Mouse (Mus musculus): ENCODE data around the gene Gm884. TPM values are rescaled to one million over a fixed set of nuclear protein-coding genes. Genes with fewer than 3 reads are reported as not detected.
A peak's percentile ranks its signal among the peaks of the same experiment; 100 is the strongest.
"Not testable (repeated sequence)": the region's sequence is repeated elsewhere in the genome, so short reads cannot be mapped to it uniquely, and the experiment has no call there.

Gm884 gene
- polyA plus RNA-seq, 1 experiment = not detected

DNA sequence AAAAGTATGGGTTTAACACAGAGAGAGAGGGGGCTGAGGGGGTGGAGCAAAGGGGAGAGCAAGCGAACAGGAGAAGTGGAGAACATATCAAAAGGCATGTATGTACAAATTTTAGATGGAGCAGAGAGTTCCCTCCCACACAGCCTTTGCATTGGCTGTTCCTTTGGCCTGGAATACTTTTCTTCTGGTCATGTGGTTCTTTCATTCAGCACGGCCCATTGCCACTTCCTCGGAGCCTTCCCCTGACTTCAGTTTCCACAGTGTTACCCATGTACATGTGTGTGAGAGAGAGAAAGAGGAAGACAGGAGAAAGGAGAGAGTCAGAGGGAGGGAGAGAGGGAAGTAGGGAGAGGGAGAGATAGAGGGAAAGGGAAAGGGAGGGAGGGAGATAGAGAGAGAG is 14.5 kb upstream of the Gm884 start:
- no peak overlapping the region for H3K4me3 ChIP-seq (ENCODE audit: insufficient read depth, low read depth, low read length)
- 74% methylated on average over 3 of the region's 3 CpGs for WGBS
- H3K4me1 ChIP-seq (ENCODE audit: control insufficient read depth, insufficient read depth, low read length) = no peaks in the 10 kb centered on the region
- DNase-seq = no peak
- no peak for TF ChIP-seq CTCF (conservative IDR thresholded peaks at IDR 0.05; ENCODE audit: insufficient read depth, insufficient read length, low read depth, low read length)
- no peak for TF ChIP-seq POLR2A (IDR thresholded peaks at IDR 0.05; ENCODE audit: low read depth, low read length)
- no peak overlapping the region for H3K27ac ChIP-seq (ENCODE audit: insufficient read depth, low read depth, low read length)
- H3K36me3 ChIP-seq (ENCODE audit: control insufficient read depth, insufficient read depth, low read length) = no peaks in the 10 kb centered on the region
- no peaks in the 10 kb centered on the region for H3K27me3 ChIP-seq (replicated peaks; ENCODE audit: control insufficient read depth, insufficient read depth, low read length)

DNA sequence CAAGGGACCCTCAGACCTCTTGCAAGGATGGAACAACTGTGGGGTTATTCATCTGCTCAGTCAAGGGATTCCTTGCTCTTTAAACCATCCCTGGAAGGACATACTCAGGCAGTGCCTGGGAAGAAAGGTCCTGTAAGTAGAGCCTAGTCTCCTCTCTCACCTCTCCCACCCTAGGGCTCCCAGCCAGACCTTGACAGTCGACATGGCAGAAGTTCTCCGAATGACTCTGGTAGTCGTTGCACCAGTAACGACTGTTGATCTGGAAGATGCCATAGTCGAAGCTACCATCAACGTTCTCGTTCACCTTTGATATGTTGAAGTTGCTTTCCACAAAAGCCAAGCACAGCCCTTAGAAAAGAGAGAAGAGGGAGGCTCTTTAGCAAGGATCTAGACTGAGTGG is 13.9 kb upstream of the Gm884 start:
- no peak for TF ChIP-seq POLR2A (IDR thresholded peaks at IDR 0.05; ENCODE audit: low read depth, low read length)
- no peak for TF ChIP-seq CTCF (conservative IDR thresholded peaks at IDR 0.05; ENCODE audit: insufficient read depth, insufficient read length, low read depth, low read length)
- no peaks in the 10 kb centered on the region for H3K36me3 ChIP-seq (ENCODE audit: control insufficient read depth, insufficient read depth, low read length)
- WGBS = 84% methylated on average over 7 of the region's 7 CpGs
- no peak for DNase-seq
- no peaks in the 10 kb centered on the region for H3K4me1 ChIP-seq (ENCODE audit: control insufficient read depth, insufficient read depth, low read length)
- H3K4me3 ChIP-seq (ENCODE audit: insufficient read depth, low read depth, low read length) = no peak overlapping the region
- H3K27ac ChIP-seq (ENCODE audit: insufficient read depth, low read depth, low read length) = no peak overlapping the region
- no peaks in the 10 kb centered on the region for H3K27me3 ChIP-seq (replicated peaks; ENCODE audit: control insufficient read depth, insufficient read depth, low read length)

DNA sequence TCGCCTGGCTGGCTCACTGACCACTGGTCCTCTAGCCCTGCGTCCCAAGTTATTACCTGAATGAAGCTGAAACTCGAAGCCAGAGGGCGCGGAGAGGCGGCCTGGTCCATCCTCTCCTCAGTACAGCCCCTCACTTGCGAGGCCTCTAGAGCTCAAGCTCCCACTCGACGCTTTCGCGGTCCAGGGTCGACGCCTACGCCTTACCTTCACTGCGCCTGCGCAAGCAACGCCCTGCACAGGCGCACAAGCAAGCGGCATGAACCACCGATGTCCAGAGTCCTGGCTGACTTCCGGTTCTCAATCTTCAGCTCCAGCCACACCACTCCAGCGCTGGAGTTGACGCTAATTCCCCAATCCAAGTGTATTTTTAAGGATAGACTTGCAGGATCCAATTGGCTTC is 6.5 kb upstream of the Gm884 start:
- TF ChIP-seq CTCF (conservative IDR thresholded peaks at IDR 0.05; ENCODE audit: insufficient read depth, insufficient read length, low read depth, low read length) (no peak), POLR2A (IDR thresholded peaks at IDR 0.05; ENCODE audit: low read depth, low read length) (no peak)
- H3K36me3 ChIP-seq (ENCODE audit: control insufficient read depth, insufficient read depth, low read length) = no peaks in the 10 kb centered on the region
- WGBS = 78% methylated on average over 23 of the region's 23 CpGs
- H3K4me1 ChIP-seq (ENCODE audit: control insufficient read depth, insufficient read depth, low read length) = no peaks in the 10 kb centered on the region
- no peak overlapping the region for H3K27ac ChIP-seq (ENCODE audit: insufficient read depth, low read depth, low read length)
- no peak overlapping the region for H3K4me3 ChIP-seq (ENCODE audit: insufficient read depth, low read depth, low read length)
- H3K27me3 ChIP-seq (replicated peaks; ENCODE audit: control insufficient read depth, insufficient read depth, low read length) = 0 out of 2 replicates have a peak, but pooled peaks cover 1% of the 10 kb centered on the region
- no peak for DNase-seq

DNA sequence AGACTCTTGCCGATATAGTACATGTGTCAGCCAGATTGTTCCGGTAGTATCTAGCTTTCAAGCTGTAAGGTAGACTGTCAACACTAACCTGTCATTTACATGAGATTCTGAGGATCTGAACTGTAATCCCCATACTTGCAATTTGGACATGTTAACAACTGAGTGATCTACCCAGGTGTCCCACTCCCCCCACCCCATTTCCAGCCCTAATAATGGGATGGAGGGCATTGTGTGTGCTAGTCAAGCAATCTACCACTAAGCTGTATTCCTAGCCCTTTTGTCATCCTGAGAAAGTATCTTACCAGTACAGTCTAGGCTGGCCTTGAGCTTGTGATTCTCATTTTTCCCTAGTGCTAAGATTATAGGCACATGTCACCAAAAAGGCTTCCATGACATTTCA is 10.2 kb downstream of the Gm884 start:
- WGBS = 91% methylated on average over 2 of the region's 2 CpGs
- no peaks in the 10 kb centered on the region for H3K36me3 ChIP-seq (ENCODE audit: control insufficient read depth, insufficient read depth, low read length)
- DNase-seq = no peak
- TF ChIP-seq POLR2A (IDR thresholded peaks at IDR 0.05; ENCODE audit: low read depth, low read length) = no peak
- no peak for TF ChIP-seq CTCF (conservative IDR thresholded peaks at IDR 0.05; ENCODE audit: insufficient read depth, insufficient read length, low read depth, low read length)
- H3K27me3 ChIP-seq (replicated peaks; ENCODE audit: control insufficient read depth, insufficient read depth, low read length) = peaks cover 1% of the 10 kb centered on the region; the same call in 1 of the 2 replicates
- H3K4me1 ChIP-seq (ENCODE audit: control insufficient read depth, insufficient read depth, low read length) = no peaks in the 10 kb centered on the region
- H3K4me3 ChIP-seq (ENCODE audit: insufficient read depth, low read depth, low read length) = no peak overlapping the region
- H3K27ac ChIP-seq (ENCODE audit: insufficient read depth, low read depth, low read length) = no peak overlapping the region

DNA sequence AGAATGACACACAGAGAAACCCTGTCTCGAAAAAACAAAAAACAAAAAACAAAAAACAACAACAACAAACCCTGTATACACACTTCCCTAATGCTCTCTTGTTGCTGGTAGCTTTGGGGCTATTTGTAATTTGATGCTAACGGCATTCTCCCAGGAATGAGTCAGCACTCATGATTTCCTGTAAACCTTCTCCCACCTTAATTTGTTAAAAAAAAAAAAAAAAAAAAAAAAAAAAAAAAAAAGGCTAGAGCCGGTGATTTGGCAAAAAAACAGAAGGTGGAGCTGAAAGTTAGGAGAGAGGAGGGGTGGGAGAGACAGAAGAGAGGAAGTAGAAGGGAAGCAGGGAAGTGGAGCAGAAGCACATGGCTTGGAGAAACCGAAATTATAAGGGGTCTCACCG is 14.3 kb downstream of the Gm884 start:
- H3K27me3 ChIP-seq (replicated peaks; ENCODE audit: control insufficient read depth, insufficient read depth, low read length) = no peaks in the 10 kb centered on the region
- H3K4me1 ChIP-seq (ENCODE audit: control insufficient read depth, insufficient read depth, low read length) = no peaks in the 10 kb centered on the region
- H3K27ac ChIP-seq (ENCODE audit: insufficient read depth, low read depth, low read length) = no peak overlapping the region
- no peak for TF ChIP-seq POLR2A (IDR thresholded peaks at IDR 0.05; ENCODE audit: low read depth, low read length)
- no peak for TF ChIP-seq CTCF (conservative IDR thresholded peaks at IDR 0.05; ENCODE audit: insufficient read depth, insufficient read length, low read depth, low read length)
- no peak overlapping the region for H3K4me3 ChIP-seq (ENCODE audit: insufficient read depth, low read depth, low read length)
- H3K36me3 ChIP-seq (ENCODE audit: control insufficient read depth, insufficient read depth, low read length) = no peaks in the 10 kb centered on the region
- 56% methylated on average over 5 of the region's 5 CpGs for WGBS
- no peak for DNase-seq

DNA sequence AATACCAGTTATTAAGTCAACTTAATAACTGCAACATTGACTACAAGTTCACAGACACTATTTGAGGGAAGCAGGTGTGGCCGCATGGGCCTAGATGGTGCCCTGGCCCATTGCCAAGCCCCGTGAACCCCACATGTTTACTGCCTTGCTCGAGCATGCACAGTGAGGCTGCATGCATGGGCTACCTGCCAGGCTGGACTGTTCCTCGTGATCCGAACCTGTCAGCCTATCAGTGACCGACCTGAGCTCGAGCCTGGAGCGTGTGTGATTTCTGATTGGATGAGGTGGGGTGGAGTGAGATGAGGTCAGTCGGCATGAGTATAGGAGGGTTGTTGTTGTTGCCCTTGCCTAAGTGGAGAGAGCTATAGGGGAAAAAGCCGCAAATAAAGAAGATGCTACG is 42.6 kb downstream of the Gm884 start:
- no peak overlapping the region for H3K27ac ChIP-seq (ENCODE audit: insufficient read depth, low read depth, low read length)
- H3K36me3 ChIP-seq (ENCODE audit: control insufficient read depth, insufficient read depth, low read length) = no peaks in the 10 kb centered on the region
- no peaks in the 10 kb centered on the region for H3K27me3 ChIP-seq (replicated peaks; ENCODE audit: control insufficient read depth, insufficient read depth, low read length)
- H3K4me3 ChIP-seq (ENCODE audit: insufficient read depth, low read depth, low read length) = no peak overlapping the region
- TF ChIP-seq POLR2A (IDR thresholded peaks at IDR 0.05; ENCODE audit: low read depth, low read length) (no peak), CTCF (conservative IDR thresholded peaks at IDR 0.05; ENCODE audit: insufficient read depth, insufficient read length, low read depth, low read length) (no peak)
- no peak for DNase-seq
- WGBS = 89% methylated on average over 11 of the region's 11 CpGs
- H3K4me1 ChIP-seq (ENCODE audit: control insufficient read depth, insufficient read depth, low read length) = no peaks in the 10 kb centered on the region

DNA sequence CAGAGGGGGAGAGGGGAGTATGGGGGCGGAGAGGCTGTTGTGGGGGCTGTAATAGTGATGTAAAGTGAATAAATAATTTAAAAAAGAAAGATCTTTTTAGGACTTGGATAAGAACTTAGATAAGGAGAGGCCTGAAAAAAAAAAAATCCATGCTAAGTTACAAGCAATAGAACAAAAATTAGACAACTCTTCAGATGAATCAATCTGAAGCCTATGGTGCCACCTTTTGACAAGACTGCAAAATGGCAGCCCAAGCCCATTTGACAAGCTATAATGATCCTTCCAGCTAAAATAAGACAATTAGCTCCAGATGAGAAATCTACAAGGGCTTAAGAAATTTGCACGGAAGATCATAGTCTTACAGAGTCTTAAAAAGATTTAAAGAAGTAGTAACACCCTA is 64.9 kb downstream of the Gm884 start:
- no peak overlapping the region for H3K4me3 ChIP-seq (ENCODE audit: insufficient read depth, low read depth, low read length)
- TF ChIP-seq CTCF (conservative IDR thresholded peaks at IDR 0.05; ENCODE audit: insufficient read depth, insufficient read length, low read depth, low read length) = no peak
- no peak for TF ChIP-seq POLR2A (IDR thresholded peaks at IDR 0.05; ENCODE audit: low read depth, low read length)
- 81% methylated on average over 2 of the region's 2 CpGs for WGBS
- no peaks in the 10 kb centered on the region for H3K4me1 ChIP-seq (ENCODE audit: control insufficient read depth, insufficient read depth, low read length)
- DNase-seq = peak; percentile 23
- H3K27me3 ChIP-seq (replicated peaks; ENCODE audit: control insufficient read depth, insufficient read depth, low read length) = no peaks in the 10 kb centered on the region
- no peak overlapping the region for H3K27ac ChIP-seq (ENCODE audit: insufficient read depth, low read depth, low read length)
- no peaks in the 10 kb centered on the region for H3K36me3 ChIP-seq (ENCODE audit: control insufficient read depth, insufficient read depth, low read length)

DNA sequence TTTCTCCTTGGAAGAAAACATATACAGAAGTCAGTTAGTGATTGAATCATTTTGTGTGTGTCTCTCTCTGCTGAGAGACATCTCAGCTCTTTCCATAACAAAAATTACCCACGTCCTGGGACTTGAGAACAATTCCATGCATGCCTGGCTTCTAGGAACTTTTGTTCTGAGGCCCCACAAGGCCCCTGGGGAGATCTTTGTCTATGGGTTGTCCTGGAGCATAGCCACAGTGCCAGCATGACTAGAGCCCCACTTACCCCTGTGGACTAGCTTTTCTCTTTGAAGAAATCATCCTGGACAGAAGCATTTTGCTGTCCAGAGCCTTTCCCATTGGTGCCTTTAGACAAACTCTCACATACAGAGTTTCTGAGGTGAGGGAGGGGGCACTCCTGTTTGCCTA is 86.0 kb downstream of the Gm884 start:
- H3K27ac ChIP-seq (ENCODE audit: insufficient read depth, low read depth, low read length); H3K36me3 ChIP-seq (ENCODE audit: control insufficient read depth, insufficient read depth, low read length); DNase-seq; H3K4me3 ChIP-seq (ENCODE audit: insufficient read depth, low read depth, low read length); H3K4me1 ChIP-seq (ENCODE audit: control insufficient read depth, insufficient read depth, low read length); H3K27me3 ChIP-seq (replicated peaks; ENCODE audit: control insufficient read depth, insufficient read depth, low read length): not testable (repeated sequence)
- 28% methylated on average over 1 of the region's 1 CpGs for WGBS
